Mouse (Mus musculus): Measurements from ENCODE around the gene Foxp2. TPM values are rescaled to one million over a fixed set of nuclear protein-coding genes. Genes with fewer than 3 reads are reported as not detected.

Gene Foxp2
- polyA plus RNA-seq, 1 experiment from 2014 or later, result 50.1 TPM

GRCm38 (mm10) chr6:14978201-14978600, 77.1 kb downstream of the Foxp2 start:
- H3K4me1 ChIP-seq (ENCODE audit: control insufficient read depth, insufficient read depth, low read length), result no peaks in the 10 kb centered on the region
- no peaks in the 10 kb centered on the region for H3K27me3 ChIP-seq (ENCODE audit: control insufficient read depth, insufficient read depth, low read length)
- H3K9ac ChIP-seq (replicated peaks; ENCODE audit: low read length), result no peak overlapping the region
- ATAC-seq (replicated peaks; ENCODE audit: insufficient number of reproducible peaks, low FRiP score, low TSS enrichment, low read depth) (no peak), DNase-seq (ENCODE audit: low spot score) (no peak)
- H3K4me3 ChIP-seq (ENCODE audit: low read depth, low read length), result no peak overlapping the region
- no peaks in the 10 kb centered on the region for H3K36me3 ChIP-seq (replicated peaks; ENCODE audit: control insufficient read depth, insufficient read depth, low read depth, low read length)
- H3K27ac ChIP-seq (replicated peaks; ENCODE audit: low read depth, low read length), result no peak overlapping the region
- 95% methylated on average over 5 of the region's 5 CpGs for WGBS
- no peaks in the 10 kb centered on the region for H3K9me3 ChIP-seq (replicated peaks; ENCODE audit: control insufficient read depth, low read length)
- no peak overlapping the region for H3K4me2 ChIP-seq (ENCODE audit: low read depth, low read length)

- no peaks in the 10 kb centered on the region for H3K9me3 ChIP-seq (replicated peaks; ENCODE audit: control insufficient read depth, low read length)
- no peak overlapping the region for H3K4me2 ChIP-seq (ENCODE audit: low read depth, low read length)
- no peaks in the 10 kb centered on the region for H3K4me1 ChIP-seq (ENCODE audit: control insufficient read depth, insufficient read depth, low read length)
- no peak overlapping the region for H3K4me3 ChIP-seq (ENCODE audit: low read depth, low read length)
- no peak overlapping the region for H3K27ac ChIP-seq (replicated peaks; ENCODE audit: low read depth, low read length)
- DNase-seq (ENCODE audit: low spot score), result no peak
- 91% methylated on average over 1 of the region's 1 CpGs for WGBS
- H3K36me3 ChIP-seq (replicated peaks; ENCODE audit: control insufficient read depth, insufficient read depth, low read depth, low read length), result no peaks in the 10 kb centered on the region
- no peak for ATAC-seq (replicated peaks; ENCODE audit: insufficient number of reproducible peaks, low FRiP score, low TSS enrichment, low read depth)
- no peak overlapping the region for H3K9ac ChIP-seq (replicated peaks; ENCODE audit: low read length)
- no peaks in the 10 kb centered on the region for H3K27me3 ChIP-seq (ENCODE audit: control insufficient read depth, insufficient read depth, low read length)
Observed at GRCm38 (mm10) chr6:15008113-15008512, 107.0 kb downstream of the Foxp2 start.

GRCm38 (mm10) chr6:15028488-15028887, 127.3 kb downstream of the Foxp2 start:
- WGBS, result 86% methylated on average over 3 of the region's 3 CpGs

GRCm38 (mm10) chr6:15029446-15030125, 128.4 kb downstream of the Foxp2 start:
- Histone ChIP-seq H3K9me3 (replicated peaks; ENCODE audit: control insufficient read depth, low read length) (no peaks in the 10 kb centered on the region), H3K9ac (replicated peaks; ENCODE audit: low read length) (no peak overlapping the region), H3K27ac (replicated peaks; ENCODE audit: low read depth, low read length) (no peak overlapping the region), H3K4me2 (ENCODE audit: low read depth, low read length) (no peak overlapping the region), H3K27me3 (ENCODE audit: control insufficient read depth, insufficient read depth, low read length) (no peaks in the 10 kb centered on the region), H3K4me3 (ENCODE audit: low read depth, low read length) (no peak overlapping the region), H3K36me3 (replicated peaks; ENCODE audit: control insufficient read depth, insufficient read depth, low read depth, low read length) (no peaks in the 10 kb centered on the region), H3K4me1 (ENCODE audit: control insufficient read depth, insufficient read depth, low read length) (no peaks in the 10 kb centered on the region)
- no peak for ATAC-seq (replicated peaks; ENCODE audit: insufficient number of reproducible peaks, low FRiP score, low TSS enrichment, low read depth)
- no peak for DNase-seq (ENCODE audit: low spot score)
- 88% methylated on average over 7 of the region's 7 CpGs for WGBS

More at GRCm38 (mm10) chr6:15028488-15028887, 127.3 kb downstream of the Foxp2 start:
- ATAC-seq (replicated peaks; ENCODE audit: insufficient number of reproducible peaks, low FRiP score, low TSS enrichment, low read depth) (no peak), DNase-seq (ENCODE audit: low spot score) (no peak)
- H3K36me3 ChIP-seq (replicated peaks; ENCODE audit: control insufficient read depth, insufficient read depth, low read depth, low read length), result no peaks in the 10 kb centered on the region
- H3K27ac ChIP-seq (replicated peaks; ENCODE audit: low read depth, low read length), result no peak overlapping the region
- no peaks in the 10 kb centered on the region for H3K9me3 ChIP-seq (replicated peaks; ENCODE audit: control insufficient read depth, low read length)
- H3K4me3 ChIP-seq (ENCODE audit: low read depth, low read length), result no peak overlapping the region
- no peaks in the 10 kb centered on the region for H3K27me3 ChIP-seq (ENCODE audit: control insufficient read depth, insufficient read depth, low read length)
- no peak overlapping the region for H3K9ac ChIP-seq (replicated peaks; ENCODE audit: low read length)
- no peaks in the 10 kb centered on the region for H3K4me1 ChIP-seq (ENCODE audit: control insufficient read depth, insufficient read depth, low read length)
- H3K4me2 ChIP-seq (ENCODE audit: low read depth, low read length), result no peak overlapping the region

GRCm38 (mm10) chr6:15063246-15063645, 162.1 kb downstream of the Foxp2 start:
- no peak overlapping the region for H3K4me2 ChIP-seq (ENCODE audit: low read depth, low read length)
- no peak overlapping the region for H3K27ac ChIP-seq (replicated peaks; ENCODE audit: low read depth, low read length)
- H3K4me3 ChIP-seq (ENCODE audit: low read depth, low read length), result no peak overlapping the region
- 28% methylated on average over 1 of the region's 1 CpGs for WGBS
- no peaks in the 10 kb centered on the region for H3K36me3 ChIP-seq (replicated peaks; ENCODE audit: control insufficient read depth, insufficient read depth, low read depth, low read length)
- DNase-seq (ENCODE audit: low spot score) (peak; percentile 4), ATAC-seq (replicated peaks; ENCODE audit: insufficient number of reproducible peaks, low FRiP score, low TSS enrichment, low read depth) (no peak)
- no peaks in the 10 kb centered on the region for H3K4me1 ChIP-seq (ENCODE audit: control insufficient read depth, insufficient read depth, low read length)
- no peaks in the 10 kb centered on the region for H3K27me3 ChIP-seq (ENCODE audit: control insufficient read depth, insufficient read depth, low read length)
- H3K9ac ChIP-seq (replicated peaks; ENCODE audit: low read length), result no peak overlapping the region
- H3K9me3 ChIP-seq (replicated peaks; ENCODE audit: control insufficient read depth, low read length), result no peaks in the 10 kb centered on the region

GRCm38 (mm10) chr6:15101548-15101947, 200.4 kb downstream of the Foxp2 start:
- Histone ChIP-seq H3K4me1 (ENCODE audit: control insufficient read depth, insufficient read depth, low read length) (no peaks in the 10 kb centered on the region), H3K27me3 (ENCODE audit: control insufficient read depth, insufficient read depth, low read length) (no peaks in the 10 kb centered on the region), H3K4me3 (ENCODE audit: low read depth, low read length) (no peak overlapping the region), H3K9ac (replicated peaks; ENCODE audit: low read length) (no peak overlapping the region), H3K36me3 (replicated peaks; ENCODE audit: control insufficient read depth, insufficient read depth, low read depth, low read length) (no peaks in the 10 kb centered on the region), H3K4me2 (ENCODE audit: low read depth, low read length) (no peak overlapping the region), H3K27ac (replicated peaks; ENCODE audit: low read depth, low read length) (no peak overlapping the region), H3K9me3 (replicated peaks; ENCODE audit: control insufficient read depth, low read length) (no peaks in the 10 kb centered on the region)
- WGBS, result 97% methylated on average over 1 of the region's 1 CpGs
- ATAC-seq (replicated peaks; ENCODE audit: insufficient number of reproducible peaks, low FRiP score, low TSS enrichment, low read depth) (no peak), DNase-seq (ENCODE audit: low spot score) (no peak)

GRCm38 (mm10) chr6:15120916-15121315, 219.8 kb downstream of the Foxp2 start:
- Histone ChIP-seq H3K27ac (replicated peaks; ENCODE audit: low read depth, low read length) (no peak overlapping the region), H3K4me1 (ENCODE audit: control insufficient read depth, insufficient read depth, low read length) (no peaks in the 10 kb centered on the region), H3K27me3 (ENCODE audit: control insufficient read depth, insufficient read depth, low read length) (no peaks in the 10 kb centered on the region), H3K9ac (replicated peaks; ENCODE audit: low read length) (no peak overlapping the region), H3K9me3 (replicated peaks; ENCODE audit: control insufficient read depth, low read length) (no peaks in the 10 kb centered on the region), H3K4me3 (ENCODE audit: low read depth, low read length) (no peak overlapping the region), H3K4me2 (ENCODE audit: low read depth, low read length) (no peak overlapping the region), H3K36me3 (replicated peaks; ENCODE audit: control insufficient read depth, insufficient read depth, low read depth, low read length) (no peaks in the 10 kb centered on the region)
- ATAC-seq (replicated peaks; ENCODE audit: insufficient number of reproducible peaks, low FRiP score, low TSS enrichment, low read depth), result no peak
- no peak for DNase-seq (ENCODE audit: low spot score)
- WGBS, result 67% methylated on average over 5 of the region's 5 CpGs

- H3K9me3 ChIP-seq (replicated peaks; ENCODE audit: control insufficient read depth, low read length), result no peaks in the 10 kb centered on the region
- no peaks in the 10 kb centered on the region for H3K4me1 ChIP-seq (ENCODE audit: control insufficient read depth, insufficient read depth, low read length)
- ATAC-seq (replicated peaks; ENCODE audit: insufficient number of reproducible peaks, low FRiP score, low TSS enrichment, low read depth), result no peak
- H3K9ac ChIP-seq (replicated peaks; ENCODE audit: low read length), result no peak overlapping the region
- no peak overlapping the region for H3K27ac ChIP-seq (replicated peaks; ENCODE audit: low read depth, low read length)
- no peak for DNase-seq (ENCODE audit: low spot score)
- no peak overlapping the region for H3K4me3 ChIP-seq (ENCODE audit: low read depth, low read length)
- H3K27me3 ChIP-seq (ENCODE audit: control insufficient read depth, insufficient read depth, low read length), result no peaks in the 10 kb centered on the region
- no peaks in the 10 kb centered on the region for H3K36me3 ChIP-seq (replicated peaks; ENCODE audit: control insufficient read depth, insufficient read depth, low read depth, low read length)
- H3K4me2 ChIP-seq (ENCODE audit: low read depth, low read length), result no peak overlapping the region
Observed at GRCm38 (mm10) chr6:15121339-15121738, 220.2 kb downstream of the Foxp2 start.
